Mouse (Mus musculus) kidney, embryonic 16.5 days (tissue): ENCODE data around the gene Dhx33. TPM values are rescaled to one million over a fixed set of nuclear protein-coding genes. Genes with fewer than 3 reads are reported as not detected.
A peak's percentile ranks its signal among the peaks of the same experiment; 100 is the strongest.

Source experiments
- ATAC-seq: fragments of 200-750 bp; cut with Nextera tagmentation; 2 replicates; pipeline ENCODE4 v1.8.0; 2017; ENCODE audit warnings: moderate TSS enrichment; ENCODE audit not compliant: low FRiP score, low TSS enrichment
- H3K27ac ChIP-seq: fragments of 300-500 bp; sonication (generic); 2 replicates; pipeline ENCODE4 v1.5.1; 2014; ENCODE audit warnings: low read length
- H3K27me3 ChIP-seq: fragments of 300-500 bp; sonication (generic); 2 replicates; pipeline ENCODE4 v1.6.1; 2014; ENCODE audit warnings: low read length, control low read depth, mixed read lengths; ENCODE audit not compliant: insufficient read depth
- H3K36me3 ChIP-seq: fragments of 300-500 bp; sonication (generic); 2 replicates; pipeline ENCODE4 v1.6.1; 2014; ENCODE audit warnings: low read length, control low read depth, mixed read lengths; ENCODE audit not compliant: insufficient read depth
- H3K4me1 ChIP-seq: fragments of 300-500 bp; sonication (generic); 2 replicates; pipeline ENCODE4 v1.6.1; 2014; ENCODE audit warnings: low read length, control low read depth, mixed read lengths; ENCODE audit not compliant: insufficient read depth
- H3K4me2 ChIP-seq: fragments of 300-500 bp; sonication (generic); replicated peaks from 2 replicates; pipeline ENCODE4 v1.6.1; 2014; ENCODE audit warnings: low read depth, low read length
- H3K4me3 ChIP-seq: fragments of 300-500 bp; sonication (generic); 2 replicates; pipeline ENCODE4 v1.5.1; 2014; ENCODE audit warnings: mild to moderate bottlenecking, low read length
- H3K9ac ChIP-seq: fragments of 300-500 bp; sonication (generic); replicated peaks from 2 replicates; pipeline ENCODE4 v1.6.1; 2014; ENCODE audit warnings: low read length
- H3K9me3 ChIP-seq: fragments of 300-500 bp; sonication (generic); 2 replicates; pipeline ENCODE4 v1.6.1; 2016; ENCODE audit warnings: low read length, control low read depth
- WGBS: fragments of 180-500 bp; shearing (Covaris S2); extraction: QIAGEN DNeasy Blood & Tissue Kit; methylation state at CpG from one replicate; pipeline ENCODE4 v1.1.7; 2014; 5-methylcytosine and 5-hydroxymethylcytosine counted together
- polyA plus RNA-seq: library from polyadenylated mRNA; unstranded; fragments of >200 nt; fragmentation: Nextera tagmentation; extraction: Ambion mirVana; gene quantifications from 2 replicates; pipeline ENCODE4 v1.2.1, GENCODE M21; 2015

The Dhx33 gene
- polyA plus RNA-seq, 1 experiment from 2014 or later, result 23.9 TPM

GRCm38 (mm10) chr11:71001167-71001566 is 3.1 kb downstream of the Dhx33 start:
- H3K4me2 ChIP-seq, result no peak overlapping the region
- ATAC-seq, result no peak
- no peak overlapping the region for H3K4me3 ChIP-seq
- WGBS, result 84% methylated on average over 4 of the region's 4 CpGs
- peaks cover 23% of the 10 kb centered on the region for H3K36me3 ChIP-seq
- H3K9me3 ChIP-seq, result no peaks in the 10 kb centered on the region
- no peak overlapping the region for H3K27ac ChIP-seq
- no peaks in the 10 kb centered on the region for H3K27me3 ChIP-seq
- peaks cover 15% of the 10 kb centered on the region for H3K4me1 ChIP-seq
- H3K9ac ChIP-seq, result no peak overlapping the region

GRCm38 (mm10) chr11:70982557-70983228 is 21.5 kb downstream of the Dhx33 start, which contains the start of gene C1qbp:
TSS of gene C1qbp (minus strand) at chr11:70983026.
- H3K27ac ChIP-seq, result peak within 1 kb of the TSS; percentile 67; the same call in 1 of the 2 replicates
- peaks cover 56% of the 10 kb centered on the region for H3K36me3 ChIP-seq
- under 1% methylated on average over 58 of the region's 64 CpGs for WGBS
- H3K4me1 ChIP-seq, result peaks cover 11% of the 10 kb centered on the region
- H3K4me3 ChIP-seq, result peak within 1 kb of the TSS; percentile 98
- H3K4me2 ChIP-seq, result peak within 1 kb of the TSS; percentile 69
- peak within 1 kb of the TSS; percentile 96 for H3K9ac ChIP-seq
- no peaks in the 10 kb centered on the region for H3K27me3 ChIP-seq
- H3K9me3 ChIP-seq, result no peaks in the 10 kb centered on the region
- ATAC-seq, result peak; percentile 97

- 4% methylated on average over 12 of the region's 12 CpGs for WGBS
- peaks cover 11% of the 10 kb centered on the region for H3K4me1 ChIP-seq
- H3K4me3 ChIP-seq, result peak overlapping the region; percentile 98
- no peak for ATAC-seq
- peak overlapping the region; percentile 69 for H3K4me2 ChIP-seq
- H3K27me3 ChIP-seq, result no peaks in the 10 kb centered on the region
- no peak overlapping the region for H3K27ac ChIP-seq
- peaks cover 56% of the 10 kb centered on the region for H3K36me3 ChIP-seq
- H3K9ac ChIP-seq, result peak overlapping the region; percentile 96
- H3K9me3 ChIP-seq, result no peaks in the 10 kb centered on the region
Observed at GRCm38 (mm10) chr11:70982030-70982429, 22.2 kb downstream of the Dhx33 start.

GRCm38 (mm10) chr11:70980751-70981510 is 23.3 kb downstream of the Dhx33 start:
- 92% methylated on average over 14 of the region's 14 CpGs for WGBS
- peaks cover 56% of the 10 kb centered on the region for H3K36me3 ChIP-seq
- H3K4me3 ChIP-seq, result no peak overlapping the region
- H3K27ac ChIP-seq, result no peak overlapping the region
- H3K9ac ChIP-seq, result no peak overlapping the region
- ATAC-seq, result no peak
- no peaks in the 10 kb centered on the region for H3K9me3 ChIP-seq
- no peaks in the 10 kb centered on the region for H3K27me3 ChIP-seq
- H3K4me2 ChIP-seq, result peak overlapping the region; percentile 69
- peaks cover 11% of the 10 kb centered on the region for H3K4me1 ChIP-seq

GRCm38 (mm10) chr11:70980232-70980631 is 24.0 kb downstream of the Dhx33 start:
- 89% methylated on average over 6 of the region's 6 CpGs for WGBS
- H3K4me1 ChIP-seq, result peaks cover 11% of the 10 kb centered on the region
- no peak overlapping the region for H3K27ac ChIP-seq
- H3K4me3 ChIP-seq, result no peak overlapping the region
- H3K4me2 ChIP-seq, result no peak overlapping the region
- H3K9ac ChIP-seq, result no peak overlapping the region
- no peak for ATAC-seq
- H3K27me3 ChIP-seq, result no peaks in the 10 kb centered on the region
- peaks cover 59% of the 10 kb centered on the region for H3K36me3 ChIP-seq
- H3K9me3 ChIP-seq, result no peaks in the 10 kb centered on the region

GRCm38 (mm10) chr11:70977293-70977692 is 26.9 kb downstream of the Dhx33 start:
- Histone ChIP-seq H3K9me3 (no peaks in the 10 kb centered on the region), H3K27ac (no peak overlapping the region), H3K36me3 (peaks cover 60% of the 10 kb centered on the region), H3K4me2 (no peak overlapping the region), H3K4me1 (peaks cover 11% of the 10 kb centered on the region), H3K4me3 (no peak overlapping the region), H3K27me3 (no peaks in the 10 kb centered on the region), H3K9ac (no peak overlapping the region)
- no peak for ATAC-seq
- 89% methylated on average over 6 of the region's 6 CpGs for WGBS

GRCm38 (mm10) chr11:70975193-70975592 is 29.0 kb downstream of the Dhx33 start:
- H3K36me3 ChIP-seq, result peaks cover 50% of the 10 kb centered on the region
- no peak overlapping the region for H3K4me3 ChIP-seq
- H3K27me3 ChIP-seq, result no peaks in the 10 kb centered on the region
- H3K4me1 ChIP-seq, result peaks cover 5% of the 10 kb centered on the region; the same call in 1 of the 2 replicates
- H3K27ac ChIP-seq, result no peak overlapping the region
- no peak for ATAC-seq
- H3K4me2 ChIP-seq, result no peak overlapping the region
- 76% methylated on average over 2 of the region's 2 CpGs for WGBS
- no peak overlapping the region for H3K9ac ChIP-seq
- no peaks in the 10 kb centered on the region for H3K9me3 ChIP-seq

GRCm38 (mm10) chr11:70973947-70974346 is 30.3 kb downstream of the Dhx33 start:
- no peak overlapping the region for H3K9ac ChIP-seq
- H3K36me3 ChIP-seq, result peaks cover 39% of the 10 kb centered on the region
- H3K27me3 ChIP-seq, result no peaks in the 10 kb centered on the region
- WGBS, result 71% methylated on average over 4 of the region's 4 CpGs
- no peak overlapping the region for H3K27ac ChIP-seq
- no peak overlapping the region for H3K4me2 ChIP-seq
- H3K4me1 ChIP-seq, result peaks cover 7% of the 10 kb centered on the region; the same call in 1 of the 2 replicates
- H3K4me3 ChIP-seq, result no peak overlapping the region
- H3K9me3 ChIP-seq, result no peaks in the 10 kb centered on the region
- ATAC-seq, result no peak

- no peak overlapping the region for H3K9ac ChIP-seq
- H3K4me2 ChIP-seq, result no peak overlapping the region
- peaks cover 16% of the 10 kb centered on the region for H3K4me1 ChIP-seq
- peaks cover 28% of the 10 kb centered on the region for H3K36me3 ChIP-seq
- no peaks in the 10 kb centered on the region for H3K9me3 ChIP-seq
- WGBS, result 62% methylated on average over 1 of the region's 1 CpGs
- no peak overlapping the region for H3K27ac ChIP-seq
- ATAC-seq, result no peak
- H3K27me3 ChIP-seq, result no peaks in the 10 kb centered on the region
- no peak overlapping the region for H3K4me3 ChIP-seq
Observed at GRCm38 (mm10) chr11:70972586-70972985, 31.7 kb downstream of the Dhx33 start.
